Mouse (Mus musculus) induced T-regulatory cell, adult 2 months (primary cell): ENCODE measurements around the gene Elmo1.
"Not testable (repeated sequence)": the region's sequence is repeated elsewhere in the genome, so short reads cannot be mapped to it uniquely, and the experiment has no call there.

Source experiments
- DNase-seq: peaks from one replicate; pipeline ENCODE4 v3.0.0-alpha.2; 2012; ENCODE audit warnings: low read depth

Gene Elmo1

GRCm38 (mm10) chr13:20615596-20616469 lies 525.4 kb downstream of the Elmo1 start:
- no peak for DNase-seq

GRCm38 (mm10) chr13:20619946-20620345 lies 529.5 kb downstream of the Elmo1 start:
- DNase-seq, result no peak

- DNase-seq, result no peak
Measured at GRCm38 (mm10) chr13:20623071-20623850, 532.9 kb downstream of the Elmo1 start.

- DNase-seq, result no peak
Measured at GRCm38 (mm10) chr13:20627796-20628195, 537.4 kb downstream of the Elmo1 start.

- no peak for DNase-seq
Measured at GRCm38 (mm10) chr13:20632477-20632876, 542.1 kb downstream of the Elmo1 start.

DNA sequence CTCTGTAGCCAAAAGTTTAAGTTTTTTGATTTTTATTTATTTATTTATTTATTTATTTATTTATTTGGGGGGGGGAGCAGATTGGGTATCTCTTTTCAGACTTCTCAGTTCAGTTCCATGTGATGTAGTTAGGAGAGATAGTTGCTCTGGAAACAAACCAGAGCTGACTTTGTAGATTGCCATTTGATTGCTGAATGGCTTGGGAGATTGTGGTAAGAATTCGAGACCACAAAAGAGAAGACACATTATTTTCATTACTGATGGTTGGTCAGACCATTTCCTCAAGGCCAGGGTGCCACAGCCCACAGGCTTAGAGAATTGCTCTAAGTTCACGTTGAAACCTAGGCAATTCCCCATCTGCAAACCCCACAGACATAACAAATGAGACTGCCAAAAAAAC lies 544.3 kb downstream of the Elmo1 start:
- not testable (repeated sequence) for DNase-seq

DNA sequence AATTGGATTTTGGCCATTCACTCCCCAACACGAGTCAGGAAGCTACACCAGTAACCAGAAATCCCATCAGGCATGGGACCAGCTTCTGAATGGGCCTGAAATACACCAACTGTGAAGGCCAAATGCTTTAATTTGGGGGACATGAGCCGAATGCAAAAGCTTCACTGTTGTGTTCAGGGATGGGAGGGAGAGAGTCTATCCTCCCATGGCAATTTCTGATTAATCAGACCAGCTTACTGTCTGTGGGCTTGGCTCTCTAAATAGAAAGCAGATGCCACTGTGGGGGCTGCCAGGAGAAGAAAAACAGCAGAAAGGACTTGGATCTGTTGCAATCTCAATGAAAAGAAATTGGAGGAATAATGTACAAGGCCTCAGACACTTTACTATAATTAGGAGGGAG lies 545.2 kb downstream of the Elmo1 start:
- no peak for DNase-seq
